Mouse (Mus musculus) hematopoietic stem cell, adult 5-6 weeks (primary cell): ENCODE measurements around the gene Lhfpl5. TPM values are rescaled to one million over a fixed set of nuclear protein-coding genes. Genes with fewer than 3 reads are reported as not detected.

ENCODE experiments used
- ATAC-seq, 2 experiments: fragments of 125-278 bp in 1 of 2; replicated peaks in 1 of 2; 2 replicates each; pipeline ENCODE4 v1.8.0; 2016 to 2017; ENCODE audit warnings: inconsistent platforms in 2 of 2, mild to moderate bottlenecking in 2 of 2, moderate number of reproducible peaks in 2 of 2, low read depth in 1 of 2, moderate TSS enrichment in 1 of 2; ENCODE audit not compliant: low FRiP score in 2 of 2, poor library complexity in 2 of 2, severe bottlenecking in 2 of 2, insufficient read depth in 1 of 2, low TSS enrichment in 1 of 2
- total RNA-seq: library from RNA; stranded (forward); fragments of 172-1452, 232-1000 nt; gene quantifications from 2 replicates; pipeline ENCODE4 v1.2.3, GENCODE M21; 2017

The Lhfpl5 gene
- total RNA-seq, 1 experiment from 2014 or later: not detected

GRCm38 (mm10) chr17:28615332-28615731 lies 39.9 kb downstream of the Lhfpl5 start:
- ATAC-seq: no peak

GRCm38 (mm10) chr17:28617636-28618035 lies 42.2 kb downstream of the Lhfpl5 start:
- ATAC-seq: no peak

GRCm38 (mm10) chr17:28618124-28618523 lies 42.7 kb downstream of the Lhfpl5 start:
- ATAC-seq: no peak

- ATAC-seq: no peak
Measured at GRCm38 (mm10) chr17:28618775-28619174, 43.3 kb downstream of the Lhfpl5 start.

GRCm38 (mm10) chr17:28621381-28622299 lies 46.2 kb downstream of the Lhfpl5 start:
- 0 out of 4 replicates have a peak, but pooled peaks of 1 of the 2 experiments have one; percentile 34 for ATAC-seq

- ATAC-seq: peak; percentile 74
Measured at GRCm38 (mm10) chr17:28622300-28622759, 46.9 kb downstream of the Lhfpl5 start, which contains the start of gene Srpk1. Gene Srpk1 (minus strand): TSS chr17:28622709.

GRCm38 (mm10) chr17:28624841-28625240 lies 49.4 kb downstream of the Lhfpl5 start:
- ATAC-seq: no peak

- ATAC-seq: peak; percentile 48 to 74
Measured at GRCm38 (mm10) chr17:28625327-28625726, 49.9 kb downstream of the Lhfpl5 start.

GRCm38 (mm10) chr17:28626937-28627336 lies 51.5 kb downstream of the Lhfpl5 start:
- ATAC-seq: no peak

GRCm38 (mm10) chr17:28628248-28629124 lies 53.0 kb downstream of the Lhfpl5 start:
- ATAC-seq: no peak

GRCm38 (mm10) chr17:28629125-28629524 lies 53.7 kb downstream of the Lhfpl5 start:
- ATAC-seq: no peak

Other genes with a start within 250 kb of the Lhfpl5 start
- gene Rpl10a, start 247.2 kb upstream of the Lhfpl5 start, total RNA-seq: 828 and 1,143 TPM in 2 replicates
- 0.74 and 0.75 TPM in 2 replicates for gene Tead3, start 224.8 kb upstream of the Lhfpl5 start, total RNA-seq
- gene Tulp1, start 210.4 kb upstream of the Lhfpl5 start, total RNA-seq: 0.60 TPM in 1 of 2 replicates, not detected in the other
- gene Fkbp5, start 58.1 kb upstream of the Lhfpl5 start, total RNA-seq: 46.6 and 47.5 TPM in 2 replicates
- gene Armc12, start 44.8 kb upstream of the Lhfpl5 start, total RNA-seq: not detected in 2 replicates
- not detected in 2 replicates for gene Clpsl2, start 26.2 kb upstream of the Lhfpl5 start, total RNA-seq
- gene Clps, start 14.9 kb upstream of the Lhfpl5 start, total RNA-seq: not detected in 2 replicates
- gene Srpk1, start 47.1 kb downstream of the Lhfpl5 start, total RNA-seq: 123 and 135 TPM in 2 replicates
- 0.81 TPM in 1 of 2 replicates, not detected in the other for gene Slc26a8, start 114.6 kb downstream of the Lhfpl5 start, total RNA-seq
- 79.5 and 163 TPM in 2 replicates for gene Mapk14, start 115.7 kb downstream of the Lhfpl5 start, total RNA-seq
- 3.9 and 5.7 TPM in 2 replicates for gene AC170998.1, start 150.4 kb downstream of the Lhfpl5 start, total RNA-seq
- 5.6 and 9.4 TPM in 2 replicates for gene Mapk13, start 193.7 kb downstream of the Lhfpl5 start, total RNA-seq
- gene Brpf3, start 225.4 kb downstream of the Lhfpl5 start, total RNA-seq: 7.5 and 13.2 TPM in 2 replicates